Mouse (Mus musculus) cerebellum, postnatal 10 days (tissue): ENCODE results near the gene Lcmt1.

Source experiments
- DNase-seq, 2 experiments: peaks; one replicate each; pipeline ENCODE4 v3.0.0; 2021; ENCODE audit warnings: mixed read lengths in 2 of 2

Lcmt1 gene

DNA sequence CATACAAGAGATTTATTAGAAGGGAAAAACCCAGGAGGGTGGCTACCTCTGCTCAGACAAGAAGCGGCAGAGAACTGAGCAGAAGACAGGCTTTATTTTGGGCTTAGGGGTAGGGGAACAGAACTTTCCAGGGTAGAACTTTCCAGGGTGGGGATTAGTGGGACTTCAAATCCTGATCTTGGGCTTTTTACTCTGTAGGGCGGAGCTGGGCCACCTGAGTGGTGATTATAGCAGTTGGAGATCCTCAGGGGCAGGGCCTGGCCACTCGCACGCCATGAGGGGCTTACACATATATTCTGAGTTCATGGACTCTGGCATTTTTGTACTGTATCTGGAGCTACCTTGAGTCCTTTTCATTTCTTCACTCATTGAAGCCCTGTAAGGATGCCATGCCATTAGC lies 91.7 kb downstream of the Lcmt1 start:
- no peak for DNase-seq

DNA sequence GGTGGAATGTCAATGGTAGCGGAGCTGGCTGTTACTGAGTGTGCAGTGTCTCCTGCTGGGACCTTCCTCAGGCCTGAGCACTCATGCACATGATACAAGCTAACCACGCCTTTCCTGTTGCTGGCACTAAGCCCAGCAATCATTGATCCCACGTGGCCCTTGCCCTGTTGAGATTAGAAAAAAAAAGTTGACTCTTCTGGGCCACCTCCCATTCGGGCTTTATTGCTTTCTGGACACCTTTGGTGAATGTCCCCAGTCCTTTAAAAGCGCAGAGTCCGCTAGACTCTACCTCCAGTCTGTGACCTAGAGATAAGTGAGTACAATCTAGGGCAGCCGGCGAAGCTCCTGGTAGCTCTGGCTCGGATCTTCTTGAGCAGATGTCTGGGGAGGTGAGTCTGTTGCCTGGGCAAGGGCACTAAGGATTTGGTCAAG lies 92.5 kb downstream of the Lcmt1 start, which contains the start of gene Aqp8:
Gene Aqp8, plus strand, starts transcription at position 222 of the 432 bp plus-strand sequence.
- DNase-seq, result peak; percentile 57 to 61

DNA sequence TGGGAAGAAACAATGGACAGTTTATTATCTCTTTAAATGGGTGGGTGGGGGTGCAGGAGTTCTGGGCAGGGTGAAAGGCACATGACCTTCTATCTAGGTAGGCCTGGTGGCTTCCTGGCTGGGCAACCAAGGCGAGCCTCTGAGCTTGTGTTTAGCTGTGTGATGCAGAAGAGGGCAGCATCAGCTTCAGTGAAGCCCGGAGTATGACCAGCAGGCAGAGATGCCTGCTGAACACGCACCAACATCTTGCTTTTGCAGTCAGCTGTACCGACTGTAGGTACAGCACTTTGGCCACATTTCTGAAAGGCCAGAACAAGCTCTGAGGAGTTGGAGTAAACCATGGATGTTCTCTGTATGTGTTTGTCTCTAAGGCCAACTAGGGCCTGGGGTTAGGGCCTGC lies 94.0 kb downstream of the Lcmt1 start:
- DNase-seq, result peak in 1 of 2 experiments; percentile 24

DNA sequence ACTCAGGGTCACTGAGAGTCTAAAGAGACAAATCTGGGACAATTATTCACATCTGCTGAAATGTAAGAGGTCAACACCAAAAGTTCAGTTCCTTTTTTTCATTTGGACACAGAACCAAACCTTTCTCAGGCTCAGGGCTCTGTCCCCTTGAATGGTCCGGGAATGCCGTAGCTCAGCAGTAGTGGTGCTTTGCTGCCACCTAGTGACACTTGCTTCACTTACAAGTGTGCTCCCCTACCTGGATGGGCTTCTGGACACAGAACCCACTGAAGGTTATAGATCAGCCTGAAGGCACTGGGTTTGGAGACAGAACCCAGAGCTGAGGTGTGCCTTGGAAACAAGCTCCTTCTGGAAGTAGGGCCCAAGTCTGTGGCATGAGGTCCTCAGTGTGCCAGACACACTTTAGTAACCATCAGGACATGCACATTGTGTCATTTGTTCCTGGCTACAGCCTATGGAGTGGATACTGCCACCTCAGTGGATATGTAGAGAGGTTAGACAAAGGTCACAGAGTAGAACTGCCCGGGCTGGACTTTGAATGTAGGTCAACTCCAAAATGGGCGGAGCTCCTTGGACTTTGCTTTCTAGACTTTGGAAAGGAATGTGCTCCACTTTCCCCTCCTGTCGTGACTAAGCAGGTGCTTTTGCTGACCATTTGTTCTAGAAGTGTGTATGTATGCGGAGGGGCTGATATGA lies 96.3 kb downstream of the Lcmt1 start:
- peak; percentile 92 to 94 for DNase-seq

DNA sequence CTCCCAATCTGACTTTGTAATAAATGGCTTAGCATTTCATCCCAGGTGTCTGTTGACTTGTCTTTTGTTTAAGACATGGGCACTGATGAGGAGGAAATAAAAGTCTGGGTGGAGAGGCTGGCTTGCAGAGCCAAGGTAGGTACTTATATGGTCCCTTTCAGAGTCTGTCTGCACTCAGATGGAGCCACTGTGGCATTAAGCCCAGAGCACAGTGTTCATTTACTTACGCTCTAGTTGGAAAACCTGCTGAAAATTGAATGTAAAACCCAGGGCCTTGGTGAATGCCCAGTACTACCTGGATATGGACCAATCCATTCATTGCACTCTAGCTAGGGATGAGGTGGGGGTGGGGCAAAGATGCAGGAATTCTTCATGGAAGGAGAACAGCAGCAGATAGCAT lies 98.4 kb downstream of the Lcmt1 start:
- peak; percentile 77 to 78 for DNase-seq
